Mouse (Mus musculus) gastrocnemius, postnatal 10 days (tissue): ENCODE measurements at regions not wholly inside any gene's neighbourhood (a gene's known extent, or its start where the extent isn't known, plus 50 kb on each side); places are given as distances from the start of the nearest gene placed in this dataset.
A peak's percentile ranks its signal among the peaks of the same experiment; 100 is the strongest.

ENCODE experiments used
- DNase-seq: peaks from one replicate; pipeline ENCODE4 v3.0.0; 2021; ENCODE audit warnings: mixed read lengths

- DNase-seq = no peak
These were observed 90.5 kb downstream of the Minar1 start for GRCm38 (mm10) chr9:89532435-89532834.

- DNase-seq = no peak
These were observed 98.8 kb downstream of the Minar1 start for GRCm38 (mm10) chr9:89524137-89524536.

DNA sequence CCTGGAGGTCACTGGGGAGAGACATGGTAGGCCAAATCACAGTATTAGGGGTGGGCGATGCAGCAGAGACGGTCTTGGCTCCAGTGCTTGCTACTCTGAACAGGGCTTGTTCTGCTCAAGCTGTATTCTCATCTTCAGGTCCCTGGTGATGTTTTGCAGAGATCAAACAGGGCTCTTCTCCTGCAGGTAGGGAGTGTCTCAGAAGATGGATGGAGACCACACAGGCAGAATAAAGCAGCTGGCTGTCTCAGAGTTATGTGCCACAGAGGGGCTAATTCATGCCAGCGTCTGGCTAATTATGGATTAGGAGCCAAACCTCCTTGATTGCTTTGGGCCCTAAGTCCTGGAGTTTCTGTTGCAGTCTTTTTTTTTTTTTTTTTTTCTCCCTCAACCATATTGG is 99.2 kb downstream of the Minar1 start:
- no peak for DNase-seq

- no peak for DNase-seq
These were observed 114.4 kb downstream of the Minar1 start for GRCm38 (mm10) chr9:89508407-89509101.

DNA sequence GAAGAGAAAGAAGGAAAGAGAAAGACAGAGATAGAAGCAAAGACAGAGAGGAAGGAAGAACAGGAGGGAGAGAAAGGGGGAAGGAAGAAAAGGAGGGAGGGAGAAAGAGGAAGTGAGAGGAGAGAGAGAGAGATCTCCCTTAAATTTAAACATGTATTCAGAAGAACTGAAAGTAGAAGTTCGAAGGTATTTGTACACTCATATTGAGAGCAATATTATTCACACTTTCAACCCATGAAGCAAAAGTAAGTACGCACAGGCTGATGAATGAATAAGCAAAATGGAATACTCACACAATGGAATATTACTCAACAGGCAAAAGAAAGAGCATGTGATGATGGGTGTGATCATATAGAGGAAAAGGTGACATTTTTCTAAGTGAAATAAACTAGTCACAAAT is 120.8 kb downstream of the Minar1 start:
- DNase-seq = no peak

DNA sequence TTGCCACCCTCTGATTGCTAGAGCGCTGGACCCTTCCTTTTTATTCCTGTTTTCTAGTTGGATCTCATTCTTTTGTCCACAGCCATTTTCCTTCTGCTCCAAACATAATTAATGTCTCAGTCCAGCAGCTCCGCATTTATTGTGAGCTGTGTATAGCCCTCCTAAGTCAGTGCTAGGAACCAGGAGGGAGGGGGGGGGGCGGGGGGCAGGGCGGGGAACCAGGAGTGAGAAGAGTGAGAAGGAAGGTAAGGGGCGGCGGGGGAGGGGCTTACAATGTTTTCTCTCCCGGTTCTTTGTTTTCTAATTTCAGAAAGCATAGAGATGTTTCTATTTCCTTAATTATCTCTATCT is 125.6 kb downstream of the Minar1 start:
- DNase-seq = no peak

DNA sequence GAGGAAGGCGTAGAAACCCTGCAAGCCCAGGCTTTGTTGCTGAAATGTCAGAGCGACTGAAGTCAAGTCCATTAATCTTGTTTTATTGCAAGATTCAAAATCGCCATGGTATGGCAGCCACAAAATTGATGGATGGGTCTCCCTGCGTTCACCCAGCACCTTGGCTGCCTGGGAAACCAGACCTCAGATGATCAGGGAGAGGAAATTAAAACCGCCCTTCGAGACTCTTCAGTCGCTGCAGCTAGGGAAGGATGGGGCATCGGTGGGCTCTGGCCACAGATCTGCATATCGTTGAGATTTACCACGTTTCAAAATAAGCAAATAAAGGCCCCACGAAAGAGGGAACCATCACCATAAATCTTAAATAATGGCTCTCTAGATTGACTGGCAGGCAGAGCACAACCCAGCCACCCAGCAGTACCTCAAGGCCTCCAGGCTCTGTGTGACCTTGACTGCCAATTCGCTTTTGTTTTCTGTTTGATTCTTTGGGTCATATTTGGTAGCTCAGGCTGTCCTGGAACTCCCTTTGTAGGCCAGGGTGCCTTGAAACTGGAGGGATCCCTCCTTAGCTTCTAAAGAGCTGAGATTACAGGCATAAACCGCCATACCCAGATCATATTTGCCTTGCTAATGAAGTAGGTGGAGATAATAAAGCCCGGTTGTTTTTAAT is 126.1 kb downstream of the Minar1 start:
- DNase-seq = no peak

- DNase-seq = no peak
These were observed 135.3 kb downstream of the Minar1 start for GRCm38 (mm10) chr9:89487601-89488000.

DNA sequence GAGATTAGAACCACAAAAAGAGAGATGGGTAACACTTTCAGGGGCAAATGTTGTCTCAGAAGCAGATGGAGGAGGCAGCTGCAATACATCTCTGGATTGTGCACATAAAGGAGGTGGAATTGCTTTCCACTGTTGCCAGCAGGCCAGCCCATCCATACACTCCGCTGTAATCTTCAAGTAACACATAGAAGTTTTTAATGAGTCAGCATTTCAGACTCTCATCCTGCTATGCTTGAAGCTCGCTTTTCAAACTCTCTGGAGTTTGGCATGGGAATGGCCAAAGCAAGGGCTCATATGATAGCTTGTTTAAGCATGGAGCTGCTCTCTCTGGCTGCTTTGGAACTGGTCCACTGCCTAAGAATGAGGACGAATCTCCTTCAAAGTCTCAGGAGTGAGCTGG is 143.5 kb downstream of the Minar1 start:
- DNase-seq = no peak

DNA sequence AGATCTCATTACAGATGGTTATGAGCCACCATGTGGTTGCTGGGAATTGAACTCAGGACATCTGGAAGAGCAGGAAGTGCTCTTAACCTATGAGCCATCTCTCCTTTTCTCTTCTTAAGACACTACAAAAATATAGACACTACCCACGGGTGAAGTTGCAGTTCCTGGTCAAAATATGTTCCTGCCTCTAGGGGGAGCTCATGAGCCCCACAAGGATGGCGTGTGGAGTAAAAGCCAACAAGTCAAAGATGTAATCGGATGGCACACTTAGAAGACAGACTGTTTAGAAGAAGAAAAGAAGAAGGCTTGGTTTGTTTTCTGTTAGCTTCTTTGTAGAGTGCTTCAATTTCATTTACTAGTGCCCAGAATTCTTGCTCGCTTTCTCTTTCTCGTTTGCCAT is 161.7 kb downstream of the Minar1 start:
- DNase-seq = peak; percentile 28

DNA sequence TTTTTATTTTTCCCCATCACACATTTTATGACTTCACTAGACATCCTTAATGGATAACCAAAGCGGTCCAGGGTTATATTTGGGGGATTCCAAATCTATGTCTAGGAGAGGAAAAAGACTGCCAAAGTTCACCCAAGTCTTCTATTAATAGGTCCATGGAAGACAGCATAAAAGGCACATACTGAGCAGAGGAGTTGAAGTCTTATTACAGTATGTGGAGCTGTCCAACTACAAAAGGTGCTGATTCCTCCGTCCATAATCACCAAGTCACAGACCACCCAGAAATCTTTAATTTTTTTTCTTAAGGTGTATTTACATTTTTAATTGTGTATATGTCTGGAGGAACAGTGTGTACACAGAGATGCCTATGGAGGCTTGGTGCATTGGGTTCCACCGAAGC is 166.3 kb downstream of the Minar1 start:
- DNase-seq = no peak

DNA sequence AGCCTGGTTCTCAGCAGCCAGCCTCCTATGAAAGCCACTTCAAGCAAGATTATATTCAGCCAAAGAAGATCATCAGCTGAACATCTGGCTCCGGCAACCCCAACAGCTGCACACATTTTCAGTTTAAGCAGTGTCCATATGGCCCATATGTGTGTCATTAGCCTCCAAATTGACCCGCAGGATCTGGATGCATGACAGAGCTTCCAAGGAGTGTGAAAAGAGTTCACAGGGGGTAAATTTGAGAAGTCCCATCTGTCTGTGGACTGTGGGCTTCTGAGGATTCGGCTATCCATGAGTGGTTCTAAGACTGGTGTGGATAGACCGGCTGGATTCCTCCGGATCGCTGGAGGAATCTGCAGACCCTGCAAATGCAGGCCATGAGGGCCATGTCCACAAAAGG is 173.3 kb downstream of the Minar1 start:
- no peak for DNase-seq
